Comparison of ENCODE assay signal across 8 mouse cellular contexts in genomic region chr6:38532500-38533420, GRCm38 (mm10). TPM values are rescaled to one million over a fixed set of nuclear protein-coding genes. Genes with fewer than 3 reads are reported as not detected.
DNase-seq lines count a peak whose midpoint lies in the region; ATAC-seq and TF ChIP-seq lines count a peak whose summit lies in the region.

No protein-coding gene starts in this region.

- peak overlapping the region; percentile 100 for H3K27ac ChIP-seq in gastrocnemius, adult 2 months
- H3K27ac ChIP-seq in limb, embryonic 11.5 days (replicated peaks; ENCODE audit: low read depth, low read length): peak overlapping the region; percentile 85

- H3K4me2 ChIP-seq in limb, embryonic 11.5 days (ENCODE audit: low read depth, severe bottlenecking): peak overlapping the region; percentile 57

- peaks cover 9% of the 10 kb centered on the region for H3K79me2 ChIP-seq in C2C12 (ENCODE audit: control insufficient read depth, insufficient read depth)

- peak overlapping the region; percentile 70 for H3ac ChIP-seq in C2C12 (ENCODE audit: control insufficient read depth, insufficient read length, low read depth)

- 6% methylated on average over 25 of the region's 25 CpGs for WGBS in limb, embryonic 11.5 days

- no peak for TF ChIP-seq CTCF in gastrocnemius, adult 2 months (IDR thresholded peaks at IDR 0.05)
- TF ChIP-seq CTCF in C2C12 (IDR thresholded peaks at IDR 0.05; ENCODE audit: control insufficient read depth, insufficient read depth, insufficient read length): no peak

- intact Hi-C loops in gastrocnemius, adult 2 months (cut with DNase I): loop anchor here (1.0 to 5.0 kb wide), 2 partner anchors 40 to 100 kb away; partner anchors contain the start of gene Ubn2

- no peaks in the 10 kb centered on the region for H3K79me3 ChIP-seq in C2C12 (ENCODE audit: low read depth)

- peak; percentile 23 for ATAC-seq in limb, embryonic 11.5 days (ENCODE audit: insufficient number of reproducible peaks, low FRiP score, low TSS enrichment, low read depth)
- ATAC-seq in monocyte, adult 5-6 weeks (replicated peaks; ENCODE audit: insufficient number of reproducible peaks, low FRiP score, low TSS enrichment, poor library complexity, severe bottlenecking): 0 out of 2 replicates have a peak, but pooled peaks have one; percentile 1

- 0 out of 2 replicates have a peak, but pooled peaks cover 3% of the 10 kb centered on the region for H3K4me1 ChIP-seq in limb, embryonic 11.5 days (ENCODE audit: control insufficient read depth, insufficient read depth, low read length)

- peak; percentile 56 for DNase-seq in gastrocnemius, adult 2 months
- no peak for DNase-seq in gastrocnemius, adult 18-20 months (ENCODE audit: low spot score)
- peak; percentile 65 to 69 for DNase-seq in cerebellum, postnatal 25 days
- peak; percentile 23 for DNase-seq in gastrocnemius, postnatal 10 days
- peak; percentile 71 for DNase-seq in limb, embryonic 11.5 days (ENCODE audit: low spot score)
- peak; percentile 12 for DNase-seq in thymus, postnatal 0 days (ENCODE audit: low spot score)

- no peaks in the 10 kb centered on the region for H3K27me3 ChIP-seq in C2C12 (ENCODE audit: control insufficient read depth, insufficient read depth, insufficient read length)
- no peaks in the 10 kb centered on the region for H3K27me3 ChIP-seq in limb, embryonic 11.5 days (ENCODE audit: control insufficient read depth, insufficient read depth, low read length)

- no peaks in the 10 kb centered on the region for H3K36me3 ChIP-seq in C2C12 (ENCODE audit: control insufficient read depth, insufficient read depth)
- no peaks in the 10 kb centered on the region for H3K36me3 ChIP-seq in limb, embryonic 11.5 days (ENCODE audit: control insufficient read depth, insufficient read depth, low read length)

- peak overlapping the region; percentile 100 for H3K4me3 ChIP-seq in gastrocnemius, adult 2 months
- H3K4me3 ChIP-seq in C2C12 (ENCODE audit: insufficient read depth, poor library complexity, severe bottlenecking): peak overlapping the region; percentile 37
- peak overlapping the region; percentile 78 for H3K4me3 ChIP-seq in limb, embryonic 11.5 days (ENCODE audit: low read depth, low read length)

- peak overlapping the region; percentile 70 for H3K9ac ChIP-seq in limb, embryonic 11.5 days (ENCODE audit: low read length)

- no peaks in the 10 kb centered on the region for H3K9me3 ChIP-seq in limb, embryonic 11.5 days (ENCODE audit: control insufficient read depth, low read length)

TF ChIP-seq in C2C12, 6 proteins besides CTCF, POLR2A, EP300 and RAD21:
- TF ChIP-seq CEBPB (IDR thresholded peaks at IDR 0.05; ENCODE audit: low read depth): no peak
- TF ChIP-seq FOSL1 (IDR thresholded peaks at IDR 0.05; ENCODE audit: insufficient read depth, low read length, poor library complexity, severe bottlenecking): no peak
- TF ChIP-seq MYOD1 (IDR thresholded peaks at IDR 0.05; ENCODE audit: control insufficient read depth, insufficient read length, low read depth): no peak
- TF ChIP-seq MYOG (IDR thresholded peaks at IDR 0.05; ENCODE audit: control insufficient read depth, extremely low read depth, insufficient read length): no peak
- TF ChIP-seq USF1 (IDR thresholded peaks at IDR 0.05; ENCODE audit: low read depth): no peak
- TF ChIP-seq MAX (IDR thresholded peaks at IDR 0.05): no peak
TF ChIP-seq in C2C12: peak in this region for 0.

RNA-seq across cellular contexts. Expression of gene Fmc1, which starts 0.5 kb away (rescaled TPM):
- total RNA-seq in gastrocnemius, adult 2 months (2021): 100 to 1,000 TPM; 128 to 218 TPM
- total RNA-seq in gastrocnemius, adult 18-20 months (2021): 100 to 1,000 TPM; 144 to 163 TPM
- polyA plus RNA-seq in C2C12 (2012; fragmentation: generic; extraction: Trizol): 109 TPM
- total RNA-seq in gastrocnemius, postnatal 10 days (2021): 100 to 1,000 TPM; 104 to 112 TPM
- 94.2 and 99.0 TPM in 2 replicates for polyA plus RNA-seq in limb, embryonic 11.5 days (2014; fragmentation: Nextera tagmentation; extraction: Ambion mirVana)
- total RNA-seq in monocyte, adult 5-6 weeks (2017): 13.5 to 17.0 TPM (median 13.7 TPM) in 3 replicates
- polyA plus RNA-seq in thymus, postnatal 0 days (2015; fragmentation: Nextera tagmentation; extraction: Ambion mirVana): 100 and 110 TPM in 2 replicates

RNA-seq across cellular contexts. Expression of gene Luc7l2, which starts 18.4 kb away (rescaled TPM):
- total RNA-seq in gastrocnemius, adult 2 months (2021): 100 to 1,000 TPM; 128 to 134 TPM
- 100 to 1,000 TPM in 1 of 2 experiments, 10 to 100 TPM in 1; 93.4 to 108 TPM for total RNA-seq in gastrocnemius, adult 18-20 months (2021)
- polyA plus RNA-seq in C2C12 (2012; fragmentation: generic; extraction: Trizol): 30.5 TPM
- 100 to 1,000 TPM; 113 to 137 TPM for total RNA-seq in gastrocnemius, postnatal 10 days (2021)
- 42.7 and 43.7 TPM in 2 replicates for polyA plus RNA-seq in limb, embryonic 11.5 days (2014; fragmentation: Nextera tagmentation; extraction: Ambion mirVana)
- total RNA-seq in monocyte, adult 5-6 weeks (2017): 295 to 500 TPM (median 307 TPM) in 3 replicates
- polyA plus RNA-seq in thymus, postnatal 0 days (2015; fragmentation: Nextera tagmentation; extraction: Ambion mirVana): 26.7 and 44.6 TPM in 2 replicates

Comparison
In these comparisons a context has a peak if more than half of its experiments do, and no peak if none do; other contexts are left out.
1. H3K4me3 ChIP-seq: peak in every context shown above with its lines; median percentile 100 in gastrocnemius, adult 2 months; 78 in limb, embryonic 11.5 days; 37 in C2C12.